Mouse (Mus musculus) liver, adult 2 months (tissue): ENCODE measurements around the gene Dupd1.

Experiments
- CTCF ChIP-seq: fragments of 200-500 bp; IDR thresholded peaks from 2 replicates; pipeline ENCODE4 v1.5.1; 2011; ENCODE audit warnings: low read depth, low read length, control low read depth
- POLR2A ChIP-seq: fragments of 200-500 bp; IDR thresholded peaks from 2 replicates; pipeline ENCODE4 v1.6.1; 2011; ENCODE audit warnings: low read length, control low read depth; ENCODE audit not compliant: insufficient read depth; ENCODE audit errors: extremely low read depth

DNA sequence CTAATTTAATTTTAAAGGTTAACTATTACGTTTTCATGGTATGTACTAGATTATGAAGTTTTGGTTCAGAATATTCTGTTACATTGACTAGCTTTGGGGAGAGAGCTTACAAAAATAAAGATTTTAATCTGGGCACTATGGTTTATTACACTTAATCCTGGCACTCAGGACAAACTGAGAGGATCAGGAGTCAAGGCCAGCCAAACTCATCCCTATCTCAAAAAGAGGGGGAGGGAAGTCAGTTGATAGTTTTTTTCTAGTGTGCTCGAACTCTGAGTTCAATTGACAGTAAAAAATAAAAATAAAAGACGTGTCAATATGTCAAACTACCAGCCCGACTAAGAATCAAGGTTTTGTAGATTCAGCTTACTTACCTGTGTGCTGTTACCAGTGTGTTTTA is 39.0 kb upstream of the Dupd1 start:
- TF ChIP-seq CTCF (no peak), POLR2A (no peak)
